Mouse (Mus musculus): Measurements from ENCODE around the gene Ubxn6. TPM values are rescaled to one million over a fixed set of nuclear protein-coding genes. Genes with fewer than 3 reads are reported as not detected.
"Not testable (repeated sequence)": the region's sequence is repeated elsewhere in the genome, so short reads cannot be mapped to it uniquely, and the experiment has no call there.

The Ubxn6 gene
- polyA plus RNA-seq, 3 experiments from 2014 or later, result 28.7 to 41.6 (median 34.2) TPM

DNA sequence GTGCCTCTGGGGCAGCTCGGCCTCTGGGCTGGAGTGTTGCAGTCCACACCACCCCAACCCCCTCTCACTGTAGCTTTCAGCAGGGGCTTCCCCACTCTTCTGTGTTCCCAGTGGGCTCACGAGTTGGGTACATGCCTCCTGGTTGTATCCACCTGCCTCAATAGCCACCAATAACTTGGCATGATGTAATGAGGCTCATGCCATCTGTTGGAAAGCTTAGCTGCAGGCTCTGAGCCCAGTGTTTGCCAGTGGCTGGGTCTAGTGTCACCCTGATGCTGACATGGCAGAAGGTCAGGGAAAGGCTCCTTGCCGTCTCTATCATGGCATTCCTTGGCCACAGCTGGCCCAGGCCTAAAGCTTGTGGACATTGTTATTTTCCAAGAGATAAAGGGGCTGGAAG is 26.0 kb upstream of the Ubxn6 start:
- no peak for ATAC-seq

DNA sequence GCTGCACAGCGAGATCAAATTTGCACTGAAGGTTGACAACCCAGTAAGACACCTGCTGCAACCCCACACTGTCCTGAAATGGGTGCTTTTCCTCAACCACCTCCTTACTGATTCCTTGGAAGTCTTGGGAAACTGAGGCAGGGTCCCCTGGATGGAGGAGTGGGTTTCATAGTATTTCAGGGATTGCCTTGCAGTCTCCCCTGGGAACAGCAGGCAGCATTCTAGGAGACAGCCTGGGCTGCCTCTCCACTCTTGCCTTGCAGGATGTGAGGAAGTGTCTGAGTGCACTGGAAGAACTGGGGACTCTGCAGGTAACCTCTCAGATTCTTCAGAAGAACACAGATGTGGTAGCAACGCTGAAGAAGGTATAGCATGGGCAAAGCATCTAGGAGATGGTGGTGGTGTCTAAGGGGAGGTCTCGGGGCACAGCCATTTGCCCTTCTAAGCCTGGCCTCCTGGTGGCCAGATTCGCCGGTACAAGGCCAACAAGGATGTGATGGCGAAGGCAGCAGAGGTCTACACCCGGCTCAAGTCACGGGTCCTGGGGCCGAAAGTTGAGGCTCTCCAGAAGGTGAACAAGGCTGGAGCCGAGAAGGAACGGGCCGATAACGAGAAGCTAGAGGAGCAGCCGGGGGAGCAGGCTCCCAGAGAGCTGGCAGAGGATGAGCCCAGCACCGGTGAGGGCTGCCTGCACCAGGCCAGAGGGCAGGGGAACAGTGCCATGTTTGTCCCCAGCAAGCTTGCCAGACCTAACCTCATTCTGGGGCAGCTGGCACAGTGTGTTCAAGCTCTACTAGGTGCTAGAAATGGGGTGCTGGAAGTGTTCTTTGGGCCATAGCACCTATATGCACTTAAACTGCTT is 24.1 kb upstream of the Ubxn6 start:
- ATAC-seq, result no peak

DNA sequence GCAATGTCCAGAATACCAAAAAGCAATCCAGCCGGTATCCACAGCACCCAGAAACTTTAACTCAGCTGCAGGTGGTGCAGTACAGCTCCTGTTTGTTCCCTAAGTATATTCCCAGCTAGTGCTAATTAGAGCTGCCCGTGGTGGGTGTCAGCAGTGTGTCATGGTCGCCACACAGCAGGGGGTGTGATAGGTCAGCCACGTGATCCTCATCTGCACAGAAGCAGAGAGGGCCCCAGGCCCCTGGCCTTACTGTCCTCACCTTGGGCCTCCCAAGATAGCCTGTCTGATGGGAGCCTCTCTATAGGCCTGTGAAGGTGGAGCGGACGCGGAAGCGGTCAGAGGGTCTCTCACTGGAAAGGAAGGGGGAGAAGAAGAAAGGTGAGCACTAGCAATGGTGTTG is 23.4 kb upstream of the Ubxn6 start:
- no peak for ATAC-seq

DNA sequence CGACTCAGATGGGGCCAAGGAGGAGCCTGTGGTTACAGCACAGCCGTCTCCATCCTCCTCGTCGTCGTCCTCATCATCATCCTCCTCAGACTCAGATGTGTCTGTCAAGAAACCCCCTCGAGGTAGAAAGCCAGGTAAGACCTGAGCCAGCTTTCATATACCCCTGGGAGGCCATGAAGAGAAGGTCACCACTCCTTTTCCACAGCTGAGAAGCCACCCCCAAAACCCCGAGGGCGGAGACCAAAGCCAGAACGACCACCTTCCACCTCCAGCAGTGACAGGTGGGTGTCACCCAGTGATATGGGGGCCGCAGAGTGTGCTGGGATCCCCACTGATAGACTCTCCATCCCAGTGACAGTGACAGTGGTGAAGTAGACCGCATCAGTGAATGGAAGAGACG is 22.1 kb upstream of the Ubxn6 start:
- ATAC-seq, result no peak

DNA sequence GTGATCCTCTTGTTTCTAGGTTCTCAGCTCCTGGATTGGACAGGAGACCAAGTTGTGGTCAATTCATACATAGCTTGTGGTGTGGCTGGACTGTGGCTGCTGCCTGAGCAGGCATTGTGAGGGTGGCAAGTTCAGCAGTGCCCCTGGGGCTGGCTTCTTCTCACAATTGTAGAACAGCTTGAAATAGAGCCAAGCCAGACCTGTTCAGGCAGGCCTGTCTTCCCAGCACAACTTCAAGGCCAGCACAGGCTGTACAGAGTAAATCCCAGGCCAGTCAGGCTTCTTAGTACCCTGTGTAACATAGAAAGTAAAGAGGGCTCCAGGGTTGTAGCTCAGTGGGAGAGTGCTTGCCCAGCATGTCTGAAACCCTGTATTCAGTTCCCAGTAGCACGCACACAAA is 18.0 kb upstream of the Ubxn6 start:
- no peak for ATAC-seq

DNA sequence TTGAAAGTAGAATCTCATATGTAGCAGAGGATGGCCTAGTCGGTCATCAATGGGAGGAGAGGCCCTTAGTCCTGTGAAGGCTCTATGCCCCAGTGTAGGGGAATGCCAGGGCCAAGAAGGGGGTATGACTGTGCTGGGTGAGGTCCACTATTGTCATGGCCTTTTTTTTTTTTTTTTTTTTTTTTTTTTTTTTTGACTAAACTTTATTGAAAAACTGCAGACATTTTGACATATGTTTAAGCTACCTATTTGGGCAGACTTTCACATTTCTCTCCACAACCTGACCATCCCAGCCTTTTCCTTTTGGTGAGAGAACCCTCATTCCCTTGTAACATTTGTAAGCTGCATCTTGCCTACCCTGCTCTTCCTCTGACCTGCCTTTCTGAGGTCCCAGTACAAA is 17.5 kb upstream of the Ubxn6 start:
- no peak for ATAC-seq

DNA sequence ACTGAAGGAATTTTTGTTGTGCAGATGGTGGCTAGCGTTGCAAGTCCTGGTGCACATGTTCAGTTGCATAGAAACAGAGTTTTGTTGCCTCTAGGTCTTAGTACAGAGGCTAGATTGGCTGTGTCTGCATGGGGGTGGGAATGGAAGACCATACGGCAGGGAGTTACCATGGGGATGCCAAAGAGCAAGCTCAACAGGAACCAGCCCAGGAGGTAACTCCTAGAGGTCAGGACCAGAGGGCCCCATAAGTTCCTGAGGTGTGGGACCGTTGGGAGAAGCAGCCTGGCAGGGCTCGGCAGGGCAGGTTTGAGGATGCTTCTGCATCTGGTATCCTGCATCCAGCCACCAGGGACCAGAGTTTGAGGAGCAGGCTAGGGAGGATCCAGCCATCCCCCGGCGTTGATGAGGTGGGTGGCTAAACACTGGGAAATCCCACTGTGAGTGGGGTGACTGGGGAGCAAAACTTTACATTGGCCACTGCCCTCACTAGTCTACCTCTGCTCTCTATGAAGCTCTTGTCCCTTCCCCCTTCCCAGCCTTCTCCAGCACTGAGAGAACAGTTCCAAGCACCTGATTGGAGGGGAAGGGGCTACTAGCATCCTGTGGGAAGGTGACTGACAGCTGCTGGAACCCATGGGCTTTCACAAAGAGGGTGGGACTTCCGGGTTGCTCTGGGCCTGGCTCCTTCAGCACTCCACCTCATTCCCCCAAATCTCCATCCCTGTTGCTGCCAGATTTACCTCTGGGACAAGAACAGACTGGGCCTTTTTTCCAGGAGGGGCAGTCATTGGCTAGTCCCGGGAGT is 6.2 kb upstream of the Ubxn6 start:
- ATAC-seq, result no peak

DNA sequence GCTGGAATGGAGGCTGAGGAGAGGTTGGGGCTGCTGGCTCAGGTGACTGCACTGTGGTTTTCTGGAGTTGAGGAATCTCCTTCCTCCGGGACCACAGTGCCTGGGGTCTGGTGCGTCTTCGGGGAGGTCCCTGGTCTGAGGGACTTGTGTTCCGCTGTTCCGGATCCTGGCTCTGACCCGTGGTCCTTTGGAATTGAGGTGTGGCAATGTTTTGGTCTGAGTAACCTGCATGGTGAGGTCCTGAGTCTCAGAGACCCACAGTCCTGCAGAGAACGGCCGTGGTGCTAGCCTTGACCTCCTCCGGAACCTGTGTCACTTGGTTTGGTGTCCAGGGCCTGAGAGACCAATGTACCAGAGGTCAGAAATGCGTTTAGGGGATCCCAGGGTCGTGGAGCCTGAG is 5.1 kb upstream of the Ubxn6 start:
- ATAC-seq, result no peak

DNA sequence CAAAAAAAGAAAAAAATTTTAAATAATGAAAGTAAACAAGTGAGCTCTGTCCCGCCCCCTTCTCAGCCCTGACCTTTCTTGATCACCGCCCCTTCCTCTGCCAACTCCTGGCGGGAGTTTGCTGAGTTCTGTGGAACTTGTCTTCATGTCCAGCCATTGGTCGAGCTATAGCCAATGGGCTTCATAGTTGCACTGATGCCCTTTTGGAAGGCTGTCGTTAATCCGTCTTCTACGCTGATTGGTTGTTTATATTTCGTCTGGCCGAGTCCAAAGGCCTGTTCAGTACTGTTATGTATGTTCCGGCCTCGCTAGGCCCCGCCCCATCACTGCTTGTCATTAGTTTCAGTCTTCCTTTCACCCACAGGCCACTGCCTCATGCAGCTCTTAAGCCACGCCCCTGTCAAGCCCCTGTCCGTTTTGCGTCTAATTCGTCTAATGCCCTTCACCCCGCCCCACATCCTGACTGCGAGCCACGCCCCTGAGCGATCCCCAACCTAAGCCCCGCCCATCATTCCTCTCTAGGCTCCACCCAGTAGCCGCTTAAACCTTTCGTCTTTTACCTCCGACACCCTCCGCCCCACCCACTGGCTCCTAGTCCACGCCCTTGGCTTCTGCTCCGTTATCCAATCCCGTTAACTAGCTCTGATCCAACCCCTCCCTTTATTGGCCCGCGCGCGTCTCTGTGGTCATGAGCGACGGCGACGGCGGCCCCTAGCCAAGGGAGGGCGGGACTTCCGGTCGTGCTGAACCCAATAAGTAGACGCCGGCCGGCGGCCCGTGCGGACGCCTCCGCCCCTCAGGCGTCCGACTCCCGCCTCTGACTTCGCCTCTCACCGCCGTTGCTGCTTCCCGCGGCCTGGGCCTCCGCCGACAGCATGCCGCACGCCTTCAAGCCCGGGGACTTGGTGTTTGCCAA is 4.3 kb upstream of the Ubxn6 start, which contains the start of gene Hdgfl2:
Gene Hdgfl2, plus strand, starts transcription at position 755 of the 916 bp plus-strand sequence.
- ATAC-seq, result peak; percentile 79

DNA sequence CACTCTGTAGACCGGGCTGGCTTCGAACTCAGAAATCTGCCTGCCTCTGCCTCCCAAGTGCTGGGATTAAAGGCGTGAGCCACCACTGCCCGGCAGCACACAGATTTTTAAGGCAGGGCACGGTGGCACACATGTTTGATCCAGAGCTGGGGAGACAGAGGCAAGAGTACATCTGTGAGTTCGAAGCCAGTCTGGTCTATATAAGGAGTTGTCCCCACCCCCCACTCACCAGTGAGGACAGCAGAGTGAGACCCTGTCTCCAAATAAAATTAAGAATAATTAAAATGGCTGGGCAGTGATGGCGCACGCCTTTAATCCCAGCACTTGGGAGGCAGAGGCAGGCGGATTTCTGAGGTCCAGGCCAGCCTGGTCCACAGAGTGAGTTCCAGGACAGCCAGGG is 3.5 kb upstream of the Ubxn6 start:
- not testable (repeated sequence) for ATAC-seq

DNA sequence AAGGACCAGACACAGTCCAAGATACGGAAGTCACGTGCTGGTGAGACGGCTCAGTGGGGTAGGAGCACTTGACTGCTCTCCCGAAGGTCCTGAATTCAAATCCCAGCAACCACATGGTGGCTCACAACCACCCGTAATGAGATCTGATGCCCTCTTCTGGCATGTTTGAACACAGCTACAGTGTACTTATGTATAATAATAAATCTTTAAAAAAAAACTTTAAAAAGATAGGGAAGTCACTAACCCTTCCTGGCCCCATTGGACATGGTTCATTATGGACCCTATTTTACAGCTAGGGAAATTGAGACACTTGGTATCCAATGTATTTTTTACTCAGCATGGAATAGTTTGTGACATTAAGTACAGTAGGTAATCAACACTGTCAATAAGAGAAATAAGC is 2.7 kb upstream of the Ubxn6 start:
- ATAC-seq, result no peak

DNA sequence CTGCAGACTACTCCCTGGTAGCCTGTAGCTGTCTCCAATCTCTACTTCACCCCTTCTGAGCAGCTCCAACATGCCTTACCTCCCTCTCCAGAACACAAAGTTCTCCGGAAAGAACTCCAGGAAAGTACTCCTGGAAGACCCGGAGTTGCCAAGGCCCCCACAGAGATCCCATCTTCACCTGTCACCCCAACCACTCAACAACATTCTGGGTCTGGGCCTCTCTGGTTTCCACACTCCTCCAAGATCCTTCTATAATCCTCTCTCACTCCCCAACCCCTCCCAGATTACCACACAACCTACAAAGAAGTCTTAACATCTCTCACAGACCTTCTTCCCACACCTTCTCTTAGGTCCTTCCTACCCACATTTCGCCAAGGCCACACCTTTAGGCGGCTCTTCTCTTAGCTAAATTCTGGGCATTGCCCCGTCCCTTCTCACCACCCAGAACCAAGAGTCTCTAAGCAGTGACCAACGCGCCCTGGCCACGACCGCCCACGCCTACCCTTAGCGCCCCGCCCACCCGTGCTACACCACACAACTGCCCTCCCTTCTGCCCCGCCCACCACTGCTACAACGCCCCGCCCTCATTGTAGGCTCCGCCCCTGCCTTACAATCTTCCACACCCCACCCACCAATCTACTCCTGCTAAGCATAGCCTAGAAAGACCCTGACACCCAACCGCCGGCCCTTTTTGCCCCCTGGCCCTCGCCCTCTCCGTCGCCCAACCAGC is 566 bp downstream of the Ubxn6 start:
- ATAC-seq, result no peak

DNA sequence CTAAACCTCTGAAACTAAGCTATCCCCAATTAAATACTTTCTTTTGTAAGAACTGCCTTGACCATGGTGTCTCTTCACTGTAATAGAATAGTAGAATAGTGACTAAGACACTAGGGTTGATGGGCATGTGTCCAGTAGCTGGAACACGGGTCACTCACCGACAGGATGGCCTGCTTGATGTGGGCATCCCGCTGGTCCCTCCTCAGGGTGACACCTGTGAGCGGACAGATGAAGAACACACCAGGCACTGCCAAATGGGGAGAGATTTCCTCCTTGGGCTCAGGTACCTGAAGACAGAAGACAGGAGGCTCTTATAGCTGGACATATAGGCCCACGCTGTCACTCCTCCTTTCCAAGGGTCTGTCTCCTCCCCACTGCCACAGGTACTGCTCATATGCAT is 2.6 kb downstream of the Ubxn6 start:
- ATAC-seq, result no peak

DNA sequence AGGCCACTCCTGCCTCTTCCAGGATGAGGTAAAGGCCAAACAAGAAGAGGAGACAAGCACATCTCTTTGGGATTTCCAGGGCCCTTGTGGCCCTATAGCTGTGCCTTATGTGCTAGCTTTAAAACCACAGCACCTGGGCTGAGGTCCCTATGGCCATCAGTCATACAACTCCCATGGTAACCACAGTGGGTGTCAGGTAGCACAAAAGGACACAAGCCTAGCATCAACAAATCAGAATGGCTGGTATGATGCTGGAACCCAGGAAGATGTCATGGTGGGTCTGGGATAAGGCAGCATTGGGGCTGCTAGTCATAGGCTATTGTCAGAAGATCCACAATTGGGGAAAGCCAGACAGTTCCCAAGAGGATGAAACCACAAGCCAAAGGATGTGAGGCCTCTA is 3.7 kb downstream of the Ubxn6 start:
- ATAC-seq, result no peak

DNA sequence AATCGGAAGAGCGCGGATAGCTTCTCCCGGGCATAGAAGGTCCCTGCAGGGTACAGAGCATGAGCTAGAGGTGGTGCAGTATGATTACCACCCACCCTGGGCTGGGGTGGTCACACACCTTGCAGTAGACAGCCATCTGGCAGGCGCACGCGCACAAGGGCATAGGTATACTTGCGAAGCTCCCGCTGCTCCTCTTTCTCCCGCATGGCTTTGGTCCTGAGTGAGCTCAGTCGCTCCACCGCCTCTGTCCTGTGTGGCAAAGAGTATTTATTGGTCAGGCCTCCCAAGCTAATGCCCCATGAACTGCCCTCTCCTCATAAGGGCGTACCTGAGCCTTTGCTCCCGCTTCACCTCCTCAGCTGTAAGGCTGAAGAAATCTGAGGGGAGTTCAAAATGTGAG is 5.8 kb downstream of the Ubxn6 start:
- no peak for ATAC-seq

DNA sequence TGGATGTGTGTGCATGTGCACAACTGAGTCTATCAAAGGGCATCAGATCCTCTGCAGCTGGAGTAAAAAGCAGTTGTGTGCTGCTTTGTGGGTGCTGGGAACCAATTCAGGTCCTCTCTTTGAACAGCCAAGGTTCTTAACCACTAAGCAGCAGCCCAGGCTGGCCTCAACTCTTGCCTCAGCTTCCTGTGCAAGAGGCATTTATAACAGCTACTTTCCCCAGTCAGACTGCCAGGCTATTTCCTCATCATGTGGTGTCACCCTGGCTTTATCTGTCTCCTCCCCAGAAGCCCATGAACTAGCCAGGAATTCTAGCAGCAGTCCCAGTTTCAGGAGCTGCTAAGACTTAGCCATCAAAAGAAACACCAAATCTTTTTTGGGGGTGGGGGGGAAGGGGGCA is 8.4 kb downstream of the Ubxn6 start:
- ATAC-seq, result no peak

DNA sequence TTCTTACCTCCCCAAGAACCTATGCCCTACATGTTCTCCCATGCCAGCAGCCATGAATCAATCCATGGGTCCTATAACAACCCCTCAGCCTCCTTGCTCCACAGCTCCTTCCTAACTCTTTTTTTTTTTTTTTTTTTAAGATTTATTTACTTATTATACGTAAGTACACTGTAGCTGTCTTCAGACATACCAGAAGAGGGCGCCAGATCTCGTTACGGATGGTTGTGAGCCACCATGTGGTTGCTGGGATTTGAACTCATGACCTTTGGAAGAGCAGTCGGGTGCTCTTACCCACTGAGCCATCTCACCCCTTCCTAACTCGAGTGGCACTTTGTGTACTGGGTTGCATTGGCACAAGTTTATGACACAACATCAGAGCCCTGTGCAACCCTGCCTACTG is 9.1 kb downstream of the Ubxn6 start:
- ATAC-seq, result not testable (repeated sequence)

DNA sequence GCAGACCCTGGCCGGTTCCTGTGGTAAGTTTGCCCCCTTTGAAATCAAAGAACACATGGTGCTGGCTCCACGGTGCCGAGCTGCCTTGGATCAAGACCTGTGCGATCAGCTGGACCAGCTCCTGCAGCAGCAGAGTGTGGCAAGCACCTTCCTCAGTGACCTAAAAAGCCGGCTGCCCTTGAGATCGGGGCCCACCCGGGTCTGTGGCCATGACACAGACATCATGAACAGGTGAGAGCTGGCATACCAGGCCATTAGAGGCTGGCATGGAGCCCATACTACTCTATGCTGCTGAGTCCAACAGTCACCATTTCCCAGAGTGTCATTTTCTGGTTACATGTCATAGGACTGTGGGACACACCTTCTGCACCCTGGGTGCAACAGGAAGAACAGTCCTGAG is 12.7 kb downstream of the Ubxn6 start:
- no peak for ATAC-seq

DNA sequence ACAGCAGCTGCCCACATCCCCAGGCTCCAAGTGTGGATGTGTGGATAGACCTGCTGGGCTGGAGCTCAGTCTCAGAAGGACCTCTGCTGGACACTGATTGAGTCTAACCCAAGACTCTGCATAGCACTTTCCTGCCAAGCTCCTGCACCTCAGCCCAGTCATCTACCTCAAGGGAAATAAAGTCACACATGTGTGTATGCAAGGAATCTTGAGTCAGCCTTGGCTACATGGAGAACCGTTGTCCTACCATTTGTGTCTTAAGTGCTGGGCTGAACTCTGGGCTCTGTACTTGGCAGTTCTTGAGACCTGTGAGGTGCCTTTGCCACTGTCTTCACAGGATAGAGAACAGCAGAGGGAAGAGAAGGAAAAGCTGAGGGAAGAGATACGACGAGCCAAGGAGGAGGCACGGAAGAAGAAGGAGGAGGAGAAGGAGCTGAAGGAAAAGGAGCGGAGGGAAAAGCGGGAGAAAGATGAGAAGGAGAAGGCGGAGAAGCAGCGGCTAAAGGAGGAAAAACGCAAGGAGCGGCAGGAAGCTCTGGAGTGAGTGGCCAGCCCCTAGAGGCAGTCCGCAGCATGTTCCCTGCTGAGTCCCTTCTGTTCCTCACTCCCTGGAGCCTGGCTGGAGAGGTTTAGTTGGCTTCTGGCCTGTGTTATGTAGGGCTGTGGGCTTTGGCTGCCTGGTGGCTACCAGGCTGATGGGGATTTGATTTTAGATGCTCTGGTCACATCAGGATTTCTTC is 17.3 kb downstream of the Ubxn6 start:
- ATAC-seq, result no peak

DNA sequence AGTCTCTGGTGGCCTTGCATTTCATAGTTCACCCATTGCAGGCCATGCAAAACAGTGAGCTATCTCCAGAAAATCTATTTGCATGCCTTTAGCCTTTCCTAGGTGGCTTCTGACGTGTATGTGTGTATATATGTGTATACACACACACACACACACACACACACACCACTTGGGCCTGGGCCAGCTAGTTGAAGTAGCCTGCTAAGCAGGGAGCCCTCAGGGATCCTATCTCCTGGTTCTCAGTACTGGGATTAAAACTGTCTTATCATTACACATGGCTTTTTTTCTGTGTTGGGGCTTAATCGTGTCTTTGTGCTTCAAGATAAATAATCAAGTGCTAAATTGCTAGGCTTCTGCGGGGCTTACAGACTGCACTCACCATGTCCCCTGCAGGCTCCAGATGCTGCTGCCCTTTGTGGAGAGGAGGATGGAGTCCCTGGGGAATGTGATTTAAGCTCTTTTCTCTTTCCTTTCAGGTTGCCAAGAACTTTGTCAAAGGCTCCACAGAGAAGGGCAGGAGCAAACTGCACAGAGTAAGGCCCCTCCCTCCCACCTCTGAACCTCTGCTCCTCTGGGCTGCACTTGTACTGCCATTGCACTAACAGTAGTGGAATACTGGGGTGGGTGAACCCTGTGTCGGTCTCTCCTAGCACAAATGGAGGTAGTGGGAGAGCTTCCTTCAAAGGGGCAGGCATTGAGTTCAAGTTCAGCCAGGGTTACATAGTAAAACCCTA is 18.7 kb downstream of the Ubxn6 start:
- ATAC-seq, result no peak

DNA sequence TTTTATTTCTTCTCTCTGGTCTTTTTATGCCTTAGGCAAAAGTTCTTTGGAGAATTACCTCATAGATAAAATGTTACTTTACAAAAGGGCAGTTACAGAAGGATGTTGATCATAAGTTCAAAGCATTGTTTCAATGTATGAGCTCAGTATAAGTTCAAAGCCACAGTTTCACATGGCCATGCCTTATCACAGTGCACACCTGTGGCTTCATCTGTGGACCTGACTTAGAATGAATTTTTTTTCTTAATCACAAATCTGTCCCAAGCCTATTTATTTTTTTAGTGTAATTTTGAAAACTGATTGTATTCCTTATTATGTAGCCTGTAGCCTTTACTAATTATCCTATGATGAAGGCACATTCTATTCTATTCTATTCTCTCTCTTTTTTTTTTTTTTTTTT is 19.9 kb downstream of the Ubxn6 start:
- ATAC-seq, result no peak

All from inflammation-experienced regulatory T-cells, adult 6 months (primary cell).